Mouse (Mus musculus) liver, postnatal 0 days (tissue): ENCODE results near the gene Rbm20.

ENCODE experiments used
- CTCF ChIP-seq: sonication (generic); IDR thresholded peaks from 2 replicates; pipeline ENCODE4 v1.5.1; 2016; ENCODE audit warnings: antibody characterized with exemption, low read depth
- EP300 ChIP-seq: IDR thresholded peaks from 2 replicates; pipeline ENCODE4 v1.6.1; 2016; ENCODE audit warnings: antibody characterized with exemption, low read depth, mild to moderate bottlenecking

- TF ChIP-seq CTCF = no peak
- no peak for TF ChIP-seq EP300
Measured at GRCm38 (mm10) chr19:53868125-53868524, 191.0 kb downstream of the Rbm20 start.
